Mouse (Mus musculus): ENCODE measurements at regions not wholly inside any gene's neighbourhood (a gene's known extent, or its start where the extent isn't known, plus 50 kb on each side); places are given as distances from the start of the nearest gene placed in this dataset.
A peak's percentile ranks its signal among the peaks of the same experiment; 100 is the strongest.

GRCm38 (mm10) chr12:70673188-70673587 is 152.1 kb upstream of the Frmd6 start:
- DNase-seq: no peak

GRCm38 (mm10) chr12:70674144-70674543 is 151.2 kb upstream of the Frmd6 start:
- peak; percentile 14 for DNase-seq

GRCm38 (mm10) chr12:70675846-70676245 is 149.5 kb upstream of the Frmd6 start:
- DNase-seq: no peak

- no peak for DNase-seq
Measured at GRCm38 (mm10) chr12:70679701-70680425, 145.5 kb upstream of the Frmd6 start.

- no peak for DNase-seq
Measured at GRCm38 (mm10) chr12:70681407-70681990, 143.8 kb upstream of the Frmd6 start.

- no peak for DNase-seq
Measured at GRCm38 (mm10) chr12:70684354-70684753, 141.0 kb upstream of the Frmd6 start.

- DNase-seq: no peak
Measured at GRCm38 (mm10) chr12:70685432-70685831, 139.9 kb upstream of the Frmd6 start.

GRCm38 (mm10) chr12:70686337-70686736 is 139.0 kb upstream of the Frmd6 start:
- DNase-seq: no peak

- DNase-seq: peak; percentile 71
Measured at GRCm38 (mm10) chr12:70686971-70687370, 138.3 kb upstream of the Frmd6 start.

GRCm38 (mm10) chr12:70695162-70695561 is 130.2 kb upstream of the Frmd6 start:
- no peak for DNase-seq

GRCm38 (mm10) chr12:70696256-70696655 is 129.1 kb upstream of the Frmd6 start:
- no peak for DNase-seq

- no peak for DNase-seq
Measured at GRCm38 (mm10) chr12:70698466-70698865, 126.8 kb upstream of the Frmd6 start.

GRCm38 (mm10) chr12:70702473-70702872 is 122.8 kb upstream of the Frmd6 start:
- DNase-seq: no peak

GRCm38 (mm10) chr12:70706806-70707628 is 118.3 kb upstream of the Frmd6 start:
- DNase-seq: no peak

- DNase-seq: peak; percentile 49
Measured at GRCm38 (mm10) chr12:70707629-70708289, 117.6 kb upstream of the Frmd6 start.

- no peak for DNase-seq
Measured at GRCm38 (mm10) chr12:70708290-70708668, 117.0 kb upstream of the Frmd6 start.

GRCm38 (mm10) chr12:70710311-70710710 is 115.0 kb upstream of the Frmd6 start:
- DNase-seq: no peak

GRCm38 (mm10) chr12:70711030-70711429 is 114.3 kb upstream of the Frmd6 start:
- no peak for DNase-seq

GRCm38 (mm10) chr12:70712322-70713024 is 112.8 kb upstream of the Frmd6 start:
- no peak for DNase-seq

GRCm38 (mm10) chr12:70713499-70714280 is 111.6 kb upstream of the Frmd6 start:
- DNase-seq: peak; percentile 60

- DNase-seq: peak; percentile 42
Measured at GRCm38 (mm10) chr12:70714281-70714679, 111.0 kb upstream of the Frmd6 start.

All from adrenal gland, postnatal 10 days (tissue).